Mouse (Mus musculus) left cerebral cortex, adult 2 months (tissue): Measurements from ENCODE around the gene Sod1. TPM values are rescaled to one million over a fixed set of nuclear protein-coding genes. Genes with fewer than 3 reads are reported as not detected.
"Not testable (repeated sequence)": the region's sequence is repeated elsewhere in the genome, so short reads cannot be mapped to it uniquely, and the experiment has no call there.

ENCODE experiments used
- DNase-seq, 2 experiments: peaks; one replicate each; pipeline ENCODE4 v3.0.0; 2021 to 2022; ENCODE audit warnings: low spot score in 2 of 2, mixed read lengths in 1 of 2; ENCODE audit errors: extremely low spot score in 1 of 2
- H3K27ac ChIP-seq: fragments of 200-600 bp; 2 replicates; pipeline ENCODE4 v1.8.1; 2022
- H3K4me3 ChIP-seq: fragments of 200-600 bp; 2 replicates; pipeline ENCODE4 v1.8.1; 2022
- CTCF ChIP-seq: fragments of 200-600 bp; IDR thresholded peaks from 2 replicates; pipeline ENCODE4 v1.8.1; 2022; ENCODE audit warnings: antibody characterized with exemption, mild to moderate bottlenecking, moderate library complexity
- intact Hi-C: fragments of 180-260 bp; cut with DNase I; formaldehyde crosslinking; loops from one replicate; pipeline ENCODE4 v1.15.1; 2025
- total RNA-seq, 2 experiments: library from RNA; stranded (reverse); gene quantifications; 2 replicates each; pipeline ENCODE4 v1.2.3; 2021

The Sod1 gene
- total RNA-seq, 2 experiments from 2014 or later, result 411 TPM

DNA sequence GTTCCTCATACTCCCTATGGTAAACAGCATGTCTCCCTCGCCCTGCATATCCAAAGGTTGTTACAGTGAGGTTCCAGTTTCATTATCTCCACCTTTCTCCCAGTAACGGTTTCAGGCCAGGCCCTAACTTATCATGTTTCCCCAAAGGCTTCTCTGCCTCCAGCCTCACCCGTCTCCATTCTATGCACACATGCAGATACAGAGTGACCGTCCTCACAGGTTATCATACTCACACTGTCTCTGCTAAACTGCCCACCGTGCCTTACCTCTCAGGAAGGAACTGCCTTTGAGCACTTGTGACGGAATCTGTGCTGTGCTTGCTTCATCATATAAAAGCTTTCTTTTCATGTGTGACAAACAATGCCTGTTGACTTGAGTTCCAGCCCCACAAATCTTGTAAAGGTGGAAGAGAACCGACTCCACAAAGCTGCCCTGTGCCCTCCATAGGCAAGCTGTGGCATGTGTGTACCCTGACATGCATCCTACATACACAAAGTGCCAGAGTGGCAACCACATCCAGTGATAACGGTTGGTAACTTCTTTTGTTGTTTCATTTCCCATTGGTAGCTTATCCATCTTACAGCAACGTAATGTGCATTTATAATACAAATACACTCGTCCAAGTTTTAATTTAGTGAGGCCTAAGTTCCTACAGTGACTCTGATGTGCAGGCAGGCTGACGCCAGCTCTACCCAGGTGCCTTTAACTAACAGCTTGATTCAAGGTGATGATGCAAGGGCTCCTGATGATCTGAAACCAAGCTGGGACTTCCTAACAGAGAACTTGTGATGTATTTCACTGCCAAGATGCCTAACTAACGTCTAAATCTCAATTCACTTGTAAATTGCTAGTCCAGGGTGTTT, 6.8 kb upstream of the Sod1 start:
- Histone ChIP-seq H3K27ac (no peak overlapping the region), H3K4me3 (no peak overlapping the region)
- intact Hi-C loops, result no loop called here
- no peak for TF ChIP-seq CTCF
- no peak for DNase-seq

DNA sequence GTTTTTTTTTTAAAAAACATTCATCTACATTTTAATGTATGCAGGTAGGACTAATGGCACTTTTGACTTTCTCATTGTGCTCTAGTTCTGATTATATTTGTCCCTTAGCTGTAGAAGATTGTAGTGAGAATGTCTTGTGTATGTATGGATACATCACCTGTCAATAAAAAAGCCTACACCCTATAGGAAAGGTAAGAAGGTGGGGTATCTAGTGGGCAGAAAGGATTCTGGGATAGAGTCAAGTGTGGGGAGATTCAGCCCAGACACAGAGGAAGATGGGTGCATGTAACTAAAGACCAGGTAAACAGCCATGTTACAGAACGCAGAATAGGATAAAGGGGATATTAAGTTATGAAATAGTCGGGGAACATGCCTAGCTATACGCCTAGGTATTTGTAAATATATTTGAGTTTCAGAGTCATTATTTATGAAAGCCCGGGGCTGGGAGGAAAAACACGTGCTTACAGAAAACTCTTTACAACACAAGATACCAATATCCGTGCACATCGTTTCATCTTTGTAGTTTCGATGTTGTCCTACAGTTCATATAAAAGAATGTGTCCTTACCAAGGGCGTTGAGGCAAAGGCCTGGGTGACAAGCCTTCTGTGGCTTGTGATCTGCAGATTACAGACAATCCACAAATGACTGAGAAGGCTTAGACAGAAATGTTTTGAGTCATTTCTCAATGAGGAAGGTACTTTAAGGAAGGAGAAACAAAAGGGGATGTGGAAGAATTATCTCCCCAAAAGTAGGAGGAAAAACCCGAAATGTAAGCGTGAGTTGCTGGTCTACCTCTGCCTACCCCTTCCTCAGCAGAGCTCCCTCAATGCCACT, 5.6 kb upstream of the Sod1 start:
- Histone ChIP-seq H3K27ac (no peak overlapping the region), H3K4me3 (no peak overlapping the region)
- no peak for DNase-seq
- intact Hi-C loops, result no loop called here
- no peak for TF ChIP-seq CTCF

GRCm38 (mm10) chr16:90215879-90216278, 4.7 kb upstream of the Sod1 start:
- intact Hi-C loops, H3K4me3 ChIP-seq, H3K27ac ChIP-seq, DNase-seq: not testable (repeated sequence)

DNA sequence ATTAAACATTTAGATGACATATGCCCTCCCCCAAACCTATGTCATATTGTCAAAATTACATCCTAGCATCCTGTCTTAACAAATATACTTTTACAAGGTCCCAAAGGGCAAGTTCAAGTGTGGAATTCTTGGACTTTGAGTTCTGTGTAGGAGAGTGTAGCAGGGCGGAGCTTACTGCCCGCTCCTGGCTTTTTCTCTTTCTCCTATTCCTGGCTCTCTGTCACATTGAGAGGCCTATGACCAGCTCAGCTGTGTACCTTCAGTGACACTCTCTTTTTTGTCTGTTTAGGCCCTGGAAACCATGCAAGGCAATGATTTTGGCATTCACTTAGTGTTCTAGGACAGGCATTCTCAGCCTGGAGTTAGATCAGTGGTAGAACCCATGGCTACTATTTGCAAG, 4.1 kb upstream of the Sod1 start:
- intact Hi-C loops, result no loop called here
- no peak for TF ChIP-seq CTCF
- DNase-seq, result no peak
- H3K27ac ChIP-seq, result no peak overlapping the region
- no peak overlapping the region for H3K4me3 ChIP-seq

DNA sequence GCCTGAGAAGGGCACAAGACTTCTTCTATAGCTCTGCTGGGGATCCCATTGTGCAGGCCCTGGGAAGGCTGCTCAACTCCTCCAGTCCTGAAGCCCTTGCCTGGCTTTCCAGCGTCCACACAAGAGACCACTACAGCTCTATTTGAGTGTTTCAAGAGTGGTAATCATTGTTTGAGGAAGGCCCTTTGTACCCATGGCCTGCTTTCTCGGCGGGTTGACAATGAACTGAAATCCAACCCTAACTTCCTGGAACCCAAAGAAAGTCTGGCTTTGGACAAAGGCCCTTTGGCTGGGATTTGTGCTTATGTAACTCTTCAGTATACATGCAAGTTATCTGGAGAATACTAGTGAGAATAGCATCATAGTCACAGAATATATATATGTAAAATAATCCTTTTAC, 3.2 kb upstream of the Sod1 start:
- TF ChIP-seq CTCF, result no peak
- DNase-seq, result no peak
- intact Hi-C loops, result no loop called here
- H3K27ac ChIP-seq, result no peak overlapping the region
- no peak overlapping the region for H3K4me3 ChIP-seq

- Histone ChIP-seq H3K4me3 (no peak overlapping the region), H3K27ac (no peak overlapping the region)
- no peak for DNase-seq
- intact Hi-C loops, result no loop called here
- no peak for TF ChIP-seq CTCF
These were observed 2.6 kb upstream of the Sod1 start for GRCm38 (mm10) chr16:90217926-90218325.

GRCm38 (mm10) chr16:90219445-90219844, 1.1 kb upstream of the Sod1 start:
- DNase-seq, H3K27ac ChIP-seq, intact Hi-C loops, H3K4me3 ChIP-seq: not testable (repeated sequence)

- DNase-seq, result peak in 1 of 2 experiments; percentile 34
- Histone ChIP-seq H3K4me3 (peak overlapping the region; percentile 68), H3K27ac (peak overlapping the region; percentile 94)
- intact Hi-C loops, result loop anchor here (2.0 kb wide), 1 partner anchor 62 kb away; no protein-coding TSS in a partner anchor
- no peak for TF ChIP-seq CTCF
These were observed 408 bp downstream of the Sod1 start for GRCm38 (mm10) chr16:90220892-90221431.

- intact Hi-C loops, result loop anchor here (2.0 kb wide), 1 partner anchor 61 kb away; no protein-coding TSS in a partner anchor
- peak overlapping the region; percentile 68 for H3K4me3 ChIP-seq
- DNase-seq, result no peak
- TF ChIP-seq CTCF, result no peak
- peak overlapping the region; percentile 94 for H3K27ac ChIP-seq
These were observed 1.0 kb downstream of the Sod1 start for GRCm38 (mm10) chr16:90221441-90222070.

DNA sequence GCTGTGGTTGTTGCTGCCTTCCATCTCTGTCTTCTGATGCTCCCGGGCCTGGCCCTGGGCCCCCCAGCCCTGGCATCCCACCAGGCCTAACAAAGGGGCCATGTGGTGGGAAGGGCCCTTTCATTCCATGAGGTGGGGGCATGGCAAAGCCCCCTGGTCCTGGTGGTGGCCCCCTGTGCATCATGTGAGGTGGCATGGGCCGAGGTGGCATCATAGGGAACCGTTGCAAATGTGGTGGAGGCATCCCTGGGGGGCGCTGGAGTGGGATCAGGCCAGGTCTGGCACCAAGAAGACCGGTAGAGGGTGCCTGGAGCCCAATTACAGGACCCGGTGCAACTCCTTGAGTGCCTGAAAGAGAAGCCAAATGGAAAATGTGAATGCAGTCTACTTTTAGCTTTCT, 9.3 kb downstream of the Sod1 start:
- no peak for TF ChIP-seq CTCF
- intact Hi-C loops, result no loop called here

DNA sequence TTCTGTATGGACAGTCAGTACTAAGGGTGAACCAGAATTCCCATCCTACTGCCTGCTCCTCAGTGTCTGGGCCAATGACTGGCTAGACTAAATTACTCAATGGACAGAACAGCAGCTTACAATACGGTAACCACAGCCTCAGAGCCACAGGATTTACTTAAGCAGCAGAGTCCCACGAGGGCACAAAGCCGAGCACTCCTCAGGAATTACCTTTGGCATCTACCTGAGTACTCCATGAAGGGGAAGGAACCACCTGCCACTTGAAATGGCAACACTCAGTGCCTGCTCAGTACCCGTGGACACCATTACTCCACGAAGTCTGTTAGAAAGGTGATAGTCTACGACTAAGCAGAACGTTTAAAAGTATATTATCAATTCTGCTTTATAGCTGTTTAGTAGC, 10.7 kb downstream of the Sod1 start:
- no peak for TF ChIP-seq CTCF

More for the DNA sequence above, 9.3 kb downstream of the Sod1 start:
- DNase-seq, result no peak
- Histone ChIP-seq H3K4me3 (no peak overlapping the region), H3K27ac (no peak overlapping the region)

More for the DNA sequence above, 10.7 kb downstream of the Sod1 start:
- H3K4me3 ChIP-seq, result no peak overlapping the region
- no peak overlapping the region for H3K27ac ChIP-seq
- intact Hi-C loops, result no loop called here
- DNase-seq, result no peak
